Mouse (Mus musculus) activated CD4-positive, CD25-positive, alpha-beta regulatory T cell, adult 4 months (primary cell): ENCODE results near the gene Hnf4a. TPM values are rescaled to one million over a fixed set of nuclear protein-coding genes. Genes with fewer than 3 reads are reported as not detected.

Source experiments
- ATAC-seq: one replicate; pipeline ENCODE4 v1.8.0; 2017
- polyA plus RNA-seq, 2 experiments: library from polyadenylated mRNA; unstranded; fragments of 100-300 nt; shearing (Covaris generic); gene quantifications; one replicate each; pipeline ENCODE4 v1.2.1; 2017

Hnf4a gene
- polyA plus RNA-seq, 2 experiments from 2014 or later, result not detected

- ATAC-seq, result no peak
Observed at GRCm38 (mm10) chr2:163552518-163552929, 45.9 kb downstream of the Hnf4a start.

GRCm38 (mm10) chr2:163554425-163554982 lies 47.9 kb downstream of the Hnf4a start:
- no peak for ATAC-seq

GRCm38 (mm10) chr2:163554996-163555395 lies 48.4 kb downstream of the Hnf4a start:
- ATAC-seq, result no peak

- no peak for ATAC-seq
Observed at GRCm38 (mm10) chr2:163555417-163555816, 48.8 kb downstream of the Hnf4a start.

GRCm38 (mm10) chr2:163558548-163558947 lies 51.9 kb downstream of the Hnf4a start:
- no peak for ATAC-seq

- ATAC-seq, result no peak
Observed at GRCm38 (mm10) chr2:163559236-163559635, 52.6 kb downstream of the Hnf4a start.

GRCm38 (mm10) chr2:163560247-163560646 lies 53.6 kb downstream of the Hnf4a start:
- no peak for ATAC-seq

- ATAC-seq, result no peak
Observed at GRCm38 (mm10) chr2:163561258-163561948, 54.8 kb downstream of the Hnf4a start.

GRCm38 (mm10) chr2:163564646-163565045 lies 58.0 kb downstream of the Hnf4a start:
- no peak for ATAC-seq

GRCm38 (mm10) chr2:163574321-163574720 lies 67.7 kb downstream of the Hnf4a start:
- no peak for ATAC-seq

- ATAC-seq, result no peak
Observed at GRCm38 (mm10) chr2:163575248-163575647, 68.6 kb downstream of the Hnf4a start.

GRCm38 (mm10) chr2:163577986-163578385 lies 71.4 kb downstream of the Hnf4a start:
- ATAC-seq, result no peak

GRCm38 (mm10) chr2:163580069-163580945 lies 73.7 kb downstream of the Hnf4a start:
- ATAC-seq, result no peak

- ATAC-seq, result no peak
Observed at GRCm38 (mm10) chr2:163583226-163584087, 76.8 kb downstream of the Hnf4a start.

GRCm38 (mm10) chr2:163584088-163584426 lies 77.4 kb downstream of the Hnf4a start:
- no peak for ATAC-seq

GRCm38 (mm10) chr2:163586384-163587261 lies 80.0 kb downstream of the Hnf4a start:
- ATAC-seq, result no peak

GRCm38 (mm10) chr2:163587506-163587905 lies 80.9 kb downstream of the Hnf4a start:
- ATAC-seq, result no peak

GRCm38 (mm10) chr2:163590211-163590610 lies 83.6 kb downstream of the Hnf4a start:
- no peak for ATAC-seq

GRCm38 (mm10) chr2:163590996-163591395 lies 84.4 kb downstream of the Hnf4a start:
- ATAC-seq, result no peak

GRCm38 (mm10) chr2:163592084-163592483 lies 85.5 kb downstream of the Hnf4a start:
- no peak for ATAC-seq

- no peak for ATAC-seq
Observed at GRCm38 (mm10) chr2:163593636-163594282, 87.2 kb downstream of the Hnf4a start.
